Mouse (Mus musculus): ENCODE data around the gene Cfap44.

GRCm38 (mm10) chr16:44423499-44423898 is 28.9 kb downstream of the Cfap44 start:
- no peak for TF ChIP-seq CTCF (IDR thresholded peaks at IDR 0.05)
- no peak for TF ChIP-seq EP300 (IDR thresholded peaks at IDR 0.05)
